Comparison of ENCODE assay signal across 8 mouse cellular contexts in genomic region chr9:43796841-43797740, GRCm38 (mm10). TPM values are rescaled to one million over a fixed set of nuclear protein-coding genes. Genes with fewer than 3 reads are reported as not detected.
A peak's percentile ranks its signal among the peaks of the same experiment; 100 is the strongest.
DNase-seq lines count a peak whose midpoint lies in the region; ATAC-seq and TF ChIP-seq lines count a peak whose summit lies in the region.

No protein-coding gene starts in this region.

- no peak for TF ChIP-seq CTCF in lung, postnatal 0 days (IDR thresholded peaks at IDR 0.05)
- TF ChIP-seq CTCF in lung, adult 2 months (IDR thresholded peaks at IDR 0.05; ENCODE audit: insufficient read depth, low read length) = no peak

- H3K4me2 ChIP-seq in lung, postnatal 0 days (replicated peaks; ENCODE audit: low read depth, low read length) = no peak overlapping the region
- no peak overlapping the region for H3K4me2 ChIP-seq in stomach, embryonic 14.5 days (replicated peaks; ENCODE audit: low read depth, low read length)

- DNase-seq in adrenal gland, adult 2 months = peak; percentile 60
- no peak for DNase-seq in adrenal gland, adult 8-10 months
- DNase-seq in lung, postnatal 0 days (ENCODE audit: low spot score) = no peak
- DNase-seq in lung, adult 2 months = no peak
- peak; percentile 26 for DNase-seq in heart, postnatal 4 days
- DNase-seq in B cell, adult 2 months = no peak
- no peak for DNase-seq in c-Kit-positive CD71-positive TER-119-positive erythroid progenitor cells, embryonic 14.5 days (ENCODE audit: low spot score)

- TF ChIP-seq POLR2A in lung, adult 2 months (IDR thresholded peaks at IDR 0.05; ENCODE audit: borderline replicate concordance, extremely low read depth, low read depth, low read length) = no peak

- no peak overlapping the region for H3K4me3 ChIP-seq in lung, postnatal 0 days (ENCODE audit: low read depth, low read length)
- no peak overlapping the region for H3K4me3 ChIP-seq in lung, adult 2 months (replicated peaks; ENCODE audit: extremely low read depth, low read depth, low read length)
- no peak overlapping the region for H3K4me3 ChIP-seq in stomach, embryonic 14.5 days (ENCODE audit: low read depth, low read length)

- H3K4me1 ChIP-seq in lung, postnatal 0 days (ENCODE audit: insufficient read depth, low read depth, low read length) = no peaks in the 10 kb centered on the region
- H3K4me1 ChIP-seq in lung, adult 2 months (ENCODE audit: control insufficient read depth, insufficient read depth, low read length) = no peaks in the 10 kb centered on the region
- H3K4me1 ChIP-seq in stomach, embryonic 14.5 days (ENCODE audit: control insufficient read depth, insufficient read depth, low read length) = no peaks in the 10 kb centered on the region

- WGBS in lung, postnatal 0 days = 76% methylated on average over 11 of the region's 11 CpGs
- WGBS in lung, adult 2 months = 76% methylated on average over 11 of the region's 11 CpGs
- 77% methylated on average over 11 of the region's 11 CpGs for WGBS in stomach, embryonic 14.5 days

- TF ChIP-seq EP300 in lung, postnatal 0 days (IDR thresholded peaks at IDR 0.05) = no peak

- no peaks in the 10 kb centered on the region for H3K9me3 ChIP-seq in lung, postnatal 0 days (ENCODE audit: low read length)
- H3K9me3 ChIP-seq in stomach, embryonic 14.5 days (ENCODE audit: control insufficient read depth, low read depth, low read length) = no peaks in the 10 kb centered on the region

- peaks cover 6% of the 10 kb centered on the region; the same call in 1 of the 2 replicates for H3K36me3 ChIP-seq in lung, postnatal 0 days (ENCODE audit: insufficient read depth, low read length)
- H3K36me3 ChIP-seq in stomach, embryonic 14.5 days (ENCODE audit: control insufficient read depth, insufficient read depth, low read length) = peaks cover 5% of the 10 kb centered on the region; the same call in 1 of the 2 replicates

- no peaks in the 10 kb centered on the region for H3K27me3 ChIP-seq in lung, postnatal 0 days (replicated peaks; ENCODE audit: insufficient read depth, low read length)
- H3K27me3 ChIP-seq in stomach, embryonic 14.5 days (ENCODE audit: control insufficient read depth, insufficient read depth, low read length) = no peaks in the 10 kb centered on the region

- H3K27ac ChIP-seq in lung, postnatal 0 days (ENCODE audit: low read length) = no peak overlapping the region
- H3K27ac ChIP-seq in stomach, embryonic 14.5 days (ENCODE audit: low read length) = peak overlapping the region; percentile 48; the same call in 1 of the 2 replicates

- peak; percentile 25 for ATAC-seq in lung, postnatal 0 days
- ATAC-seq in stomach, embryonic 14.5 days (ENCODE audit: insufficient number of reproducible peaks, insufficient read depth, low FRiP score, low read depth) = 0 out of 2 replicates have a peak, but pooled peaks have one; percentile 30

- H3K9ac ChIP-seq in lung, postnatal 0 days (replicated peaks; ENCODE audit: low read depth) = no peak overlapping the region
- H3K9ac ChIP-seq in stomach, embryonic 14.5 days (replicated peaks; ENCODE audit: low read depth, low read length) = no peak overlapping the region

RNA-seq across cellular contexts. Expression of gene Nectin1, which starts 53.3 kb away (rescaled TPM):
- total RNA-seq in adrenal gland, adult 2 months (2021) = 10 to 100 TPM; 24.4 to 50.2 TPM
- polyA plus RNA-seq in adrenal gland, adult 2 months (2012; rRNA removed) = 27.7 and 29.3 TPM in 2 replicates
- total RNA-seq in adrenal gland, adult 8-10 months (2022) = 10 to 100 TPM; 39.3 to 61.3 (median 50.2) TPM
- polyA plus RNA-seq in lung, postnatal 0 days (2015; fragmentation: Nextera tagmentation; extraction: Ambion mirVana) = 8.2 and 10.2 TPM in 2 replicates
- polyA plus RNA-seq in lung, adult 2 months (2012; rRNA removed) = 26.4 and 28.2 TPM in 2 replicates
- 1 to 10 TPM; 8.3 to 8.9 TPM for total RNA-seq in heart, postnatal 4 days (2021)
- polyA plus RNA-seq in stomach, embryonic 14.5 days (2014; fragmentation: Nextera tagmentation; extraction: Ambion mirVana) = 10.5 and 11.1 TPM in 2 replicates

Comparison
In these comparisons a context has a peak if more than half of its experiments do, and no peak if none do; other contexts are left out.
1. DNase-seq: peak in adrenal gland, adult 2 months (single experiment) and heart, postnatal 4 days (single experiment); none in adrenal gland, adult 8-10 months (single experiment), lung, postnatal 0 days (single experiment), lung, adult 2 months (single experiment), B cell, adult 2 months (0 of 2) and c-Kit-positive CD71-positive TER-119-positive erythroid progenitor cells, embryonic 14.5 days (single experiment).